Mouse (Mus musculus) left cerebral cortex, postnatal 14 days (tissue): ENCODE results near the gene Mapk10. TPM values are rescaled to one million over a fixed set of nuclear protein-coding genes. Genes with fewer than 3 reads are reported as not detected.
A peak's percentile ranks its signal among the peaks of the same experiment; 100 is the strongest.

Experiments
- DNase-seq, 2 experiments: peaks; one replicate each; pipeline ENCODE4 v3.0.0; 2021 to 2022; ENCODE audit warnings: low spot score in 2 of 2, mixed read lengths in 1 of 2
- intact Hi-C: fragments of 180-260 bp; cut with DNase I; formaldehyde crosslinking; loops from one replicate; pipeline ENCODE4 v1.15.1; 2025
- total RNA-seq, 2 experiments: library from RNA; stranded (reverse); gene quantifications; 2 replicates each; pipeline ENCODE4 v1.2.3; 2021

Mapk10 gene
- total RNA-seq, 2 experiments from 2014 or later: 344 to 377 TPM

DNA sequence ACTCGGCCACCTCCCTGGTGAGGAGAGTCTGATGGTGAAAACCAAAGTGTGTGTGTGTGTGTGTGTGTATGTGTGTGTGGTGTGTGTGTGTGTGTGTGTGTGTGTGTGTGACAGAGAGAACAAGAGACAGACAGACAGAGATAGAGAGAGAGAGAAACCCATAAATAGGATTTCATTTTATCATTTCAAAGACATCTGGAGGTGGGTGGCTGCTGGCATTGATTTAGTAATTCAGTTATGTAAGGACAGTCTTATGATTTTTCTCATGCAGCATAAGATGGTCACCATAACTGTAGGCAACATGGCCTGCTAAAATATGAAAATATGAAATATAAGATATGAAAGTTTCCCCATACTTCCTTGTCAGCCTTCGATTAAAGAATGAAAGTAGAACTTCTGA is 117.0 kb downstream of the Mapk10 start:
- intact Hi-C loops: no loop called here

DNA sequence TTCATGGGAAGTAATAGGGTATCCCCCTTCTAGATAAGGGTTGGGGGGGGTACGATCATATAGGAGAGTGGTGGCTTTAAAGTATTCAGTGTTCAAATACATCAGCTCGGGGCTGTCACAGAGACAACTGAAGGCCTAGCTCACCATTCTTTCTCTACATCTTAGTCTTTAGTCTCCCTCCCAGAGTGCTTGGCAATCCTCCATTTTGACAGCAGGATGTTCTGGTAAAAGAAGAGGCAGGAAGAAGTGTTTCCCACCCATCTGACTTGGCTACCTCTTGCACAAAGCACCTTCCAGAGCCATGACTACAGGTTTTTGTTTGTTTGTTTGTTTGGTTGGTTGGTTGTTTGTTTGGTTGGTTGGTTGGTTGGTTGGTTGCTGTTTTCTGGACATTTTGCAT is 125.3 kb downstream of the Mapk10 start:
- DNase-seq: no peak
- intact Hi-C loops: no loop called here

More for the DNA sequence above, 117.0 kb downstream of the Mapk10 start:
- peak; percentile 57 to 80 for DNase-seq

DNA sequence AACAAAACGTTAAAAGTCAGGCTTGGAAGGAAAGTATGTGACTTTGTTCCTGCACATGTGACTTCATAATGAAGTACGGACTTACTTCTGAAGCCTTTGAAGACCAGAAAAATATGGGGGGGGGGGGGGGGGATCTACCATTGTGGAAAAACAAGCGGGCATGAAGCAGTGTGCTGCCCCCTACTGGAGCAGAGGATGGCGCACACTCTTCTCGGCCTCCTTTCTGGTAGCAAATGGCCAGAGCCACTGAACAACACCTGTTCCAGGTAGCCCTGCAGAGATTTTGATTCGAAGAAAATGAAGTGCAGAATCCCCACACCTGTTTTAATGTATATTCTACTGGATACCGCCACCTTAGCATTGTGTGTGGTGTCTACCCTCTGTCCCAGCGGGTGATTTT is 135.7 kb downstream of the Mapk10 start:
- DNase-seq: no peak
- intact Hi-C loops: no loop called here

DNA sequence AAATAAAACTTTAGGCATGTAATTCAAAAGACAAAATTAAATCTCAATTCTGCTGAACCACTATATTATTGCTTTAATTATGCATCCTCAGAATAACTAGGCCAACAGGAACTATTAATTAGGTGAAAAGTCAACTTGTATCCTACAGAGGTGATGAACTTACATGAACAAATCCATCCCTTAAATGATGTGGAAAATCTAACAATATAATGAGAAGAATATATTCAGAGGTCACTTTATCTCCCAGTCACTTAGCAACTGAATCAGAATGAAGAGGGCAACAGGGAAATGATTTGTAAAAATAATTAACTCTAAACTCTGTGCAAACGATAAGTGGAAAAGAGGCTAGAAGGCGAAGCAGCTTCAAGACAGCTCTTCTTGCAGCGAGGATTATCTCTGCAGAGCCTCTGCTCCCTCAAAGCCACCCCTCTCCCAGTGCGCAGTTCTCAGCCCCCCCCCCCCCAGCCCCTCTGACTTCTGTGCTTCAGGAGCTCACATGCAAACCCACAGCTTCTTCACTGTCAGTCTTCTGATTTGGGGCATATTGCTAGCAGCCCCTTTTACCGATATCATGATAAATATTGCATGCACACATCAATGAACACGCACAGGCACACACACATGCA is 138.8 kb downstream of the Mapk10 start:
- no peak for DNase-seq
- intact Hi-C loops: no loop called here

DNA sequence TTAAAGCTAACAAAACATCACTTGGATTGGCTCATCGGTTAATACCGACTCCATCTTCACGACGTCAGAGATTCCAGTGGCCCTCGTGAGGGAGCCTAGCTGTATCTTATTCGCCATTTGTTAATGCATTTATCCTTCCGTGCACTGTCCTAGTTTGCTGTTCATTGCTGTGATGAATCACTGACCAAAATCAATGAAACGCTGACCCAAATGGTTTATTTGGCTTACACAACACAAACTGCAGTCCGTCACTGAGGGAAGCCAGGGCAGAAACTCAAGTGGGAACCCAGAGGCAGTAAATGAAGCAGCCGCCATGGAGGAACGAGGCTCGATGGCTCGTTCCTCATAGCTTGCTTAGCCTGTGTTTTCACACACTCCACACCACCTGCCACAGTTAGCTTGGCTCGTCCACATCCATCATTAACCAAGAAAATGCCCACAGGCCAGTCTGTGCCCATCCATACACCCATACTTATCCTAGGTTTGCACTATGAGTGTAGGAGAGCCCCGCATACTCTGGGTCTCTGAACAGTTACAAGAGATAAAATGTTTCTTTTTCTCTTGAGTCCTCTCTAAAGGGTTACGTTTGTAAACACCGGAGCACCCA is 140.0 kb downstream of the Mapk10 start:
- intact Hi-C loops: no loop called here
- DNase-seq: no peak

DNA sequence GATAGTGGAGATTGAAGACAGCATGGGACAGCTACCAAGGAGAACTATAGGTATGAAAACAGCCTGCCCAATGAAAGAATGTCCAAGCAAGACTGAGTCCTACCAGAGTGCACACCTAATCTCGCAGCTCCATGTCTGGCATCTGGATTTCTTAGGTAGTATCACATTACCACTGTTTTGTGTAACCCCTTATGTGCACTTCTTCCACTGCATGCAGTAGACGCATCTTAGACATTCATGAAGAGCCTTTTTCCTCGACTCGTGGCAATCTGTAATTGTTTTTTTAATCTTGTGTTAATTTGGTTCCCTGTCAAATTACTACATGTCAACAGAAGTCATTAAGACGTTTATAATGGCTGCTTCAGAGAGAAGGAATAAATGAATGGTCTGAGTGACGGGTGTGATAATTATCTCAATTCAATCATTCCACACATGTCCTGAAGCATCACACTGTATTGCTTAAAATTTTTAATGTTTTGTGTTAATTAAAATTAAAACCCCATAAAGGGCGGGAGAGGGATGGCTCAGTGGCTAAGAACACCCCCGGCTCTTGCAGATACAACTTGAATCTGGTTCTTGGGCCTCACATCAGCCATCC is 160.7 kb downstream of the Mapk10 start:
- no peak for DNase-seq
- intact Hi-C loops: no loop called here

DNA sequence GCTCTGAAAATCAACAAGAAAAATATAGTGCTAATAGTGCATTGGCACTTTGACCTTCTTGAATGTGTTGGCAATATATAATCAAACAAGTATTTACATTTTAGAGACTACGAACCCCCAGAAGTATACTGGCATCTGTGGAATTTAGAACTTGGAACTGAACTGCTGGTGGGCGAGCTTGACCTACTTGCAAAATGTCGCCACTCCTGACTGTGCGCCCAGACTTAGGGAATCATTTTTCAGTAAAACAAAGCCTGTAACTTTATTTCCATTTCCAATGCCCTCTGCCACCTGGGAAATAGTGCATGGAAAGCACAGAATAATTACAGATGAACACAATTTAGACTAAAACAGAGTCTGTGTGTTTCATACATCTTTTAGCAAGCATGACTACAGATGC is 163.1 kb downstream of the Mapk10 start:
- intact Hi-C loops: no loop called here
- no peak for DNase-seq

DNA sequence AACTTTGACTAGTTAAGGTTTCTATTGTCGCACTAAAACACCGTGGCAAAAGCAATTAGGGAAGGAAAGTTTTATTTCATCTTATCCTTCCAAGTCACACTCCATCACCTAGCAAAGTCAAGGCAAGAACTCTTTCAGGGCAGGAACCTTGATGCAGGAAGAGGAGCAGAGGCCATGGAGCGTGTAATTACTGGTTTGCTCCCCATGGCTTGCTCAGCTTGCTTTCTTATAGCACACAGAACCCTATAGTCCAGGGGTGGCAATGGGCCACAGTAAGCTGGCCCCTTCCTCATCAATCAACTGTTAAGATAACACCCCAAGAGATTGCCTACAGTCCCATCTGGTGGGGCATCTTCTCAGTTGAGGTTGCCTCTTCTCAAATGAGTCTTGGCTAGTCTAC is 173.4 kb downstream of the Mapk10 start:
- no peak for DNase-seq
- intact Hi-C loops: no loop called here

DNA sequence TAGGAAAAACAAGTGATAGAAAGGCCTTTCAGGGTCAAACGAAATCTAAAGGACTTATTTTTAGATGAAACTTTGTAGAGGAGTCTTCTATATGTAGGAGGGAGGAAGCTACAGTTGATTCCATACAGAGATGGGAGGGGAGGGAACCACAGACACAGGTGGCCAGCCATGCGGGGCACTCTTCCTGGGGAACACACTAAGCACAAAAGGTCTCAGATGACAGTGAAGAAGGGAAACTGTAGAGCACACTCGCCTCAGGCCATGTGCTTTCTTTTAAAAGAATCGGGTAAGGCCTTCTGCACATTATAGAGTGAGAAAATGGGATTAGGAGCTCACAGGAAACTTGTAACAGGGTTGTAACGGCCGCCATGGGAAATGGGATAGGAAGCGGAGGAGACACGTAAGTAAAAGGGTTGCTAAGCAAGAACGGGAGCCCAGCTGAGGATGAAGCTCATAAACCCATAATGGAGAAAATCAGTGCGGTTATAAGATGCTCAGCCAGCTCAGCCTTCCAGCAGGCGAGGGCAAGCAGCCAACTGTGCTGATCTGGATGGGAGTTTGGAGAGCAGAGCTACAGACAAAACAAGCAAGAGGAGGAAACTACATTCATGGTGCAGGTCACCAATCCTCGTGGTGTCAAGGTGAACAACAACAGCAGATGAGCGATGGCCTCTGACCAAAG is 182.1 kb downstream of the Mapk10 start:
- peak in 1 of 2 experiments; percentile 69 for DNase-seq
- intact Hi-C loops: no loop called here

DNA sequence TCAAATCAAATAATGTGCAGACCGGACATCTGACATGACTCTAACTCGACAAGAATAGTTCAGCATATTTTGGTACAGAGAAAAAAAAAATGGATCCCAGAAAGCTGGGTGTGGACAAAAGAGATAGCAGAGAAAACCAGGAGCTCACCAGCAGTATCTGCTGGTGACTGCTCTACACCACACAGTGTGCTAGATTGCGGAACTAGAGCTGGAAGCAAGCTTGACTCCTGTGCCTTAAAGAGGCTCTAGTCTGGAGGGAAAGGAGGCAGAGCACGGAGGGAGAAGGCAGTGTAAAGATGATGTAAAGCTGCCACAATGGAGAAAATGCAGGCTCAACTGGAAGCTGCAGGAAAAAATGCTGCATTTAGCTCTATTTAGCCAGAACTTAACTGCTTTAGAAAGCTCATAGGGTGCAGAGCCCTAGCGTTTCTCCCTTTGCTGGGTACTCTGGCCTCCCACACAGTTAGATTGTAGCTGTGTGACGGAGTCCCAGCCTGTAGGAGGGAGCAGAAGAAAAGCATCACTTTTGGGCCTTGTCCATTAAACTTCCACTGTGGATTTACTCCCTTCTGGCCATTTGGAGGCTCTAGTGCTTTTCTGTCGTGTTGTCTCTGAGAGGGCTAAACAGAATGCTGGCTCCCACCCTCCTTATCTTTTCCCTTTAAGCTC is 188.5 kb downstream of the Mapk10 start:
- intact Hi-C loops: loop anchor here (5.0 kb wide), 1 partner anchor 190 kb away; the partner anchor contains the start of gene Mapk10
- DNase-seq: peak; percentile 41 to 73

DNA sequence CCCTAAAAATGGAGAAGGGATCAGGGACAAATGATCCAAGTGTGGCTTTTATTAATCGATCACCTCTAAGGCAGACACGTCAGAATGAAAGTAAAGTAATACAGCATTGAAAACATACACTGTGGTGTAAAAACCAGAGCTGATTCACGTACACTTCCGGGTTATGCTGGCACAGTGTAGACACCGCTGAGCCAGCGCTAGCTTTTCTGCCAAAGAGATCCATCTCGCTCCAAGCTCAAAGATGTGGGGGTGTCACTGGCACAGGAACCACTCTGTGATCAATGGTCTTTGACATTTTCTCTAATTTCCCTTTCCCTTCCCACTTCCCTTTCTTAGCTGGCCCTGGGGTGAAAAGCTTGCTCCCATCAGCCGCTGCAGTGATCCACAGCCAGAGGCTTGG is 189.7 kb downstream of the Mapk10 start:
- intact Hi-C loops: loop anchor here (5.0 kb wide), 1 partner anchor 191 kb away; the partner anchor contains the start of gene Mapk10
- DNase-seq: no peak

DNA sequence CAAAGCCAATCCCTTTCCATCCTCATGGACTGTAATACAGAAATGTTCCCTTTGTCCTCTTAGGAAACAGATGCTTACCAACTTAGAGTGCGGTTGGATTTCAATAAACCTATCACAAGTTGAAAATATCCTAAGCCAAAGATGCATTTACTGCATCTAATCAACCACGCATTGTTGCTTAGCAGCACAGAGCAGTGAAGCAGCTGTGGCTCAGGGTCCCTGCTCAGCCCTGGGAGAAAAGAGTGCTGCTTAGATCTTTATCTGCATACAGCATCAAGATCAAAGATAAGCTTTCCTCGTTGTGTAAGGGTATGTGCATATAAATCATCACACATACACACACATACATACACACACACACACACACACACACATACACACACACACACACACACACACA is 190.2 kb downstream of the Mapk10 start:
- DNase-seq: no peak
- intact Hi-C loops: loop anchor here (5.0 kb wide), 1 partner anchor 191 kb away; the partner anchor contains the start of gene Mapk10

DNA sequence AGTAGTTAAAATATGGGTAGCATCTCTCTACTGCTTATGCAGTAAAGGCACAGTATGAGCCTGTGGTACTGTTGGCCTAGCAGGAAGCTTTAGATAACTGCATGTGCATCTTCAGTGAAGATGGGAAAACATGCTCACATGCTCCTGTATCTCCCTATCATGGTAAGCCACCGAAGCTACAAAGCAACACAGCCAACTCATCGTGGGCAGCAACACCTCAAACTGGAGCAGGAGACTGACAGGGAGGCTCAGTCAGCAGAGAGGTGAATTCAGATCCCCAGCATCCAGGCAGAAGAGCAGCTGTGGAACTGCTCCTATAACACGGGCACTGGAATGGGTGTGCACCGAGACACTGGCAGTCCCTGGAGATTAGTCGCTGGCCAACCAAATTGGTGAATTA is 191.0 kb downstream of the Mapk10 start:
- DNase-seq: no peak
- intact Hi-C loops: loop anchor here (5.0 kb wide), 1 partner anchor 192 kb away; the partner anchor contains the start of gene Mapk10

DNA sequence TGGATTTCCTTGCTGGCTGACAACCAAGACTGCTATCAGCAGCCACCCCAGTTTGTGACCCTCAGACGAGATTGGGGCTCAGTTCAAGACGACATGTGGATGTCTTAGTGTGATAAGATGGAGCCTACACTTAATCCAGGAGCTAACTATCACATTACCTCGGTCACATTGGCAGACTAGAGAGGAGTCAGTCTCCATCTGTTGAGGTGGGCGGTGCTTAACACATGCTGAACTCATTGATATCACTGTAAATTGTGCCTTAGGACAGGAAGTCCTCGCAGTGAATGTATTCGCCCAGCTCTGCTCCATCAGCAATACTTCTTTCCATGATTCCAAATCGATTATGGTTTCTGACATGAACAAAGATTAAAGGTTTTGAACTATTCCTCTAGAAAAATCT is 193.5 kb downstream of the Mapk10 start:
- intact Hi-C loops: no loop called here
- DNase-seq: no peak

DNA sequence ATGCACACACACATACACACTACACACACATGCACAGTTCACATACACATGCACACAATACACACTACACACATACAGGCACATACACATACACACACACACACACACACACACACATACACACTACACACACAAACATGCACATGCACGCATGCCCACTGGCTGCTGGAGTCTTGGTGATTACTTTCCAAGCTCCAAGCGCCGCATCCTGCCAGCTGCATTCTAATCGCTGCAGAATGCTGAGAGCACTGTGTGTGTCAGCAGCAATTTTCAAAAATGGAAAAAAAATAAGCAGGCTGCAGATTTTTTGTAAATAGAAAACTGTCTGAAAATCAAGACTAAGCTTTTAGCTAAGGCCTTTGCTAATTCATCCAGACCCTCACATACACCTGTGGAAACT is 196.8 kb downstream of the Mapk10 start:
- no peak for DNase-seq
- intact Hi-C loops: no loop called here

DNA sequence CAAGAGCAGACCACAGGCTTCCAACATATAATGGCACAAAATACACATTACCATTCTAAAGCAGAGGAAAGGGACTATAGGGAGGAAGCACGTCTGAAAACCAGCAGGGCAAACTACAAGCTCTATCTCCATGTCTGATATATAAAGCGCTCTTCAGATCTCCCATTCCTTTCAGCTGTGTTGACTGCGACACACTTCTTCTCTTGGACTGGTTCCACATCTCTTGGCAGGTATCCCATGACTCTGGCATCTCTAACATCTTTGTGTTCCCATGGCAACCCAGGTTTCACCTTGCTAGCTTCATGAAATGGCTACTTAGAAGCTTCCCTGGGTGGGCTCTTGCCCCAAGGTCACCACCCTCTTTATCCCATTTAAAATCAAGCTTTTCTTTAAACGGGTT is 202.2 kb downstream of the Mapk10 start:
- peak; percentile 69 to 81 for DNase-seq
- intact Hi-C loops: no loop called here

DNA sequence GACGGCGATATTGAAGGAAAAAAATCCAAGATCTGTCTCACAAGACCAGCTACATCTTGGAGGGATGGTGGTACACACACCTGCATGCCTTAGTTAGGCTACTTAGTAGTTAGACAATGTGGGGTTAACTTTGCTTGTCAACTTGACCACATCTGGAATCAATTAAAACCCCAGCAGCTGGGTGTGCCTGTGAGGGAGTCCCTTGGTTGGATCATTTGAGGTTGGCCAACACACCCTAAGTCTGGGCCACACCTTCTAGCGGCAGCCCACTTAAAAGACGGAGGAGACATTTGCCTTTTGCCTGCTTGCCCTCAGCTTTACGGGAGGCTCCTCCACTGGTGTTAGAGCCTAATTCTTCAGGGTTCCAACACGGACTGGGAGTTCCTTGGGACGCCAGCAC is 209.0 kb downstream of the Mapk10 start:
- intact Hi-C loops: no loop called here
- no peak for DNase-seq

DNA sequence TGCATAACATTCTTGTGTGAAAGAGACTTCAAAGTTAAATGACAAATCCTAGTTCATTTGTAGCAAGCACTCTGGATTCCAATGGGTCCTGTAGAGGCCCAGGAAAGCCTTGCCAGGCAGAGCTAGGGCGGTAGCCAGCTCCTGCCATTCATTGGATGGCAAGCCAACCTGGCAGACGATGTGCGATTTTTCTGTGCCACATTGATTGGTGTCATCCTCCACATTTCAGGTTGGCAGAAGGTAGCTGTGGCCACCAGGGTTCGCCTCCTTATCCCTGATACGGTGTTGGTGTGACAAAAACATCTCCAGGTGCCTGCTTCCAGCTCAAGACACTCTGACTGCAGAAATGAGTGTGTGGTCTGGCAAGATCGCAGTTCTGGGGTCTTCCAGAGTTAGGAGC is 210.6 kb downstream of the Mapk10 start:
- DNase-seq: no peak
- intact Hi-C loops: no loop called here

DNA sequence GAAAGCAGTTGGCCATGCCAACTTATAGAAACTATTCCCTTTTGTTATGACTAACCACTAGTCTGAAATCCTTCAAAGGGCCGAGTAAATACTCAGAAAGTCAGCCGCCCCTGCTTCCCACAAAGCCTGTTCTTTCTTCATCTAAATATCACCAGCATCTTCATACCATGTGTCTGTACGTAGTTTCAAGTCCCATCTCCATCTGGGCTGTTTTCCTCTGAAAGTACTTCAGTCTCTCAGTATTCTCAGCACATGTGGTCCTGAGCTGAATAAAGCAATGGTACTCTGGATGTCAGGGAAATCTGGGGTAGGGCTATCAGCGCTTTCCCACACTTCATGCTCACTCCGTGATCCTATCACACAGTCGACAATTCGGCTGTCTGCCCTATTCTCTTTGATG is 212.6 kb downstream of the Mapk10 start:
- no peak for DNase-seq
- intact Hi-C loops: no loop called here

DNA sequence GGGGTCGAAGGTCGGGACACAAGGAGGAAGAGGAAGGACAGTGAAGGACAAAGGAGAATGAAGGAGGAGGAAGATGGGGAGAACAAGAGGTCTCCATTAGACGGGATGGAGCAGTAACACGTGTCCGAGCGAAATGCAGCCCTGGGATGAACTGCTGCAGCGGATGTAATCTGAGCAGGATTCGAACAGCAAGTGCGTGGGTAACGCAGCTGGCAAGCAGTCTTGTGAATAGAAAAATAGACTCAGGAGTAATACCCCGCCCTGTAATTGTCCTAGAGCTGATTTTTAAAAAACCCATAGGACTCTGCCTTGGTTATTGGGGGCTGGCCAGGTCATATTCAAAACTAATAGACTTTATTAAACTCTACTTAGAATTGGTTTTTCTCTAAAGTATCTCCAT is 213.2 kb downstream of the Mapk10 start:
- intact Hi-C loops: no loop called here
- DNase-seq: no peak
